Mouse (Mus musculus) T-helper 17 cell (primary cell): ENCODE results near the gene Olfr917.

Experiments used
- in situ Hi-C, 2 experiments: fragments of 300-600 bp; cut with MboI, MseI; formaldehyde crosslinking; loops; 1 replicate in 1 of 2; 2 replicates in 1 of 2; pipeline ENCODE4 v1.15.1; 2025; ENCODE audit warnings: high pct_unique_total_duplicates in 2 of 2

Olfr917 gene

GRCm38 (mm10) chr9:38665742-38666141, at the start of gene Olfr917:
Gene Olfr917 (minus strand): TSS chr9:38665842.
- in situ Hi-C loops: no loop called here

DNA sequence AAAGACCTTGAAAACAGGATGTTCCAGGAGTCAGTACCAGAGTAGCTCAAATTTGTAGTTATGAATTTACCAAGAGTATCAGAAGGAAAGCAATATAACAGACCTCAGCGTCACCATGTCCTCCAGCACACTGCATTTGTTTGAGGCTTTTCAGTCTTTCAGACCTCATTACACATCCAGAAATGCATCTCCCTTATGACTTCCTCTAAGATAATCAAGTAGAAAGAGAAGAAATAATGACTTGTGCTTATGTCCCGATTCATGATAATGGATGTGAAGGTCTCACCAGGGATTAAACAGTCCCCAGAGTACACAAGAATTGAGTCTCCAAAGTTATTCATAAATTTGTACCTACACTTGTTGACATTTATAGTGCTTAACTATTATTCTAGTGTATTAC, 8.9 kb upstream of the Olfr917 start, which contains the start of gene Olfr918:
Olfr918 (minus strand) TSS at position 101 of the 400 bp plus-strand sequence.
- in situ Hi-C loops: no loop called here

DNA sequence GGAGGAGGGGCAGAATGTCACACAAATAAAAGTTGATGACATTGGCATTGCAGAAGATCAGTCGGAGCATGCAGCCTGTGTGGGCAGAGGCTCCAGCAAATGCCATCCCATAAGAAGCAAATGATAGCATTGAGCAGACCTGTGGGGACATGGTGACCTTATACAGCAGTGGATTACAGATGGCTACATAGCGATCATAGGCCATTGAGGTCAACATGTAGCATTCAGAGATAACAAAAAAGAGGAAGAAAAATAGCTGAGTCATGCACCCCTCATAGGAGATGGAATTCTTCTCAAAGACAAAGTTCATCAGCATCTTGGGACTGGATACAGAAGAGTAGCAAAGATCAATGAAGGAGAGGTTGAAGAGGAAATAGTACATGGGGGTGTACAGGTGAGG, 7.2 kb upstream of the Olfr917 start:
- in situ Hi-C loops: no loop called here

GRCm38 (mm10) chr9:38659775-38660174, 5.9 kb downstream of the Olfr917 start, which contains the start of gene Olfr916:
Gene Olfr916 (minus strand): TSS chr9:38659875.
- in situ Hi-C loops: loop anchor here in 1 of 2 experiments (10.0 kb wide), 1 partner anchor 905 kb away; no protein-coding TSS in a partner anchor

DNA sequence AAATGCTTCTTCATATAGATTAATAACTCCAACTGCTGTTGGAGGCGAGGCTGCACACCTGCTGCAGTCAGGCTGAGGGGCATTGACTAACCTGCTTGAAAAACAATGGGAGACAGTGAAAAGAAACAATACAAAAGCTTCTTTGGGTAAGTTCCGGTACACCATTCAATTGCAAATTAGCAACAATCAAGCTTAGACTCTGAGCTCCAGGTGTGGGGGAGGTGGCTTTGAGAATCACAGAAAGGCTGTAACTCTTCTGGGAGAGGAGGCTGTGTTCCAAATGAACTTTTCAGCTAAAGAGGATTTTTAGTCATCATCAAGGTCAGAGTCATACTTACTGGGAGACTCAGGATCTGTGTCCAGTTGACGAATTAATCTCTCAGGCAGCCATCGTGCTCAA, 33.2 kb downstream of the Olfr917 start:
- in situ Hi-C loops: no loop called here
